Mouse (Mus musculus) liver, postnatal 0 days (tissue): Measurements from ENCODE around the gene Cdc42ep4.
A peak's percentile ranks its signal among the peaks of the same experiment; 100 is the strongest.

ENCODE experiments used
- CTCF ChIP-seq: sonication (generic); IDR thresholded peaks from 2 replicates; pipeline ENCODE4 v1.5.1; 2016; ENCODE audit warnings: antibody characterized with exemption, low read depth
- EP300 ChIP-seq: IDR thresholded peaks from 2 replicates; pipeline ENCODE4 v1.6.1; 2016; ENCODE audit warnings: antibody characterized with exemption, low read depth, mild to moderate bottlenecking

- TF ChIP-seq CTCF: no peak
- peak; percentile 91 for TF ChIP-seq EP300
These were observed 67.5 kb downstream of the Cdc42ep4 start, which contains the start of the genes Fam104a and D11Wsu47e for GRCm38 (mm10) chr11:113683957-113684706.
